Mouse (Mus musculus) liver, adult 2 months (tissue): Measurements from ENCODE around the gene Isl2.

Experiments used
- CTCF ChIP-seq: fragments of 200-500 bp; IDR thresholded peaks from 2 replicates; pipeline ENCODE4 v1.5.1; 2011; ENCODE audit warnings: low read depth, low read length, control low read depth
- POLR2A ChIP-seq: fragments of 200-500 bp; IDR thresholded peaks from 2 replicates; pipeline ENCODE4 v1.6.1; 2011; ENCODE audit warnings: low read length, control low read depth; ENCODE audit not compliant: insufficient read depth; ENCODE audit errors: extremely low read depth

- TF ChIP-seq CTCF = no peak
- no peak for TF ChIP-seq POLR2A
These were observed 38.1 kb downstream of the Isl2 start for GRCm38 (mm10) chr9:55576571-55576970.
